Mouse (Mus musculus) kidney, adult 11 months (tissue): ENCODE data around the gene Rap2a.

Source experiments
- DNase-seq: peaks from one replicate; pipeline ENCODE4 v3.0.0; 2022

The Rap2a gene

GRCm38 (mm10) chr14:120543846-120544245 lies 65.6 kb downstream of the Rap2a start:
- DNase-seq, result no peak

DNA sequence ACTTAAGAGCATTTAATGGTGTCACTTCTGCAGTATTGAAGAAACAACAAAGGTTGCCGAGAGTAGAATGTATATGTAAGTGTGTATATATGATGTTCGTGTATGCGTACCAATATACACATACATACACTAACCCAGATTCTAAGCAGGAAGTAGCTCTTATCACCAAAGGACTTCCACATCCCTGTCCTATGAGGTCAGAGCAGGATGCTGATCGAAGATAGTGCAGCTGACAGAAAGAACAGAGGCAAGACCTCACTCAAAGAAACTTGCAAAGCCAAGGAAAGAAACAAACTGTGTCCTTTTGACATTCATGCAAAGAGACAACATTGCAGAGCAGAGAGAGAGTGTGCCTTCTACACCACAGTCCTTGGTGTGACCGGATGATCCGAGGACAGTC lies 66.3 kb downstream of the Rap2a start:
- no peak for DNase-seq

DNA sequence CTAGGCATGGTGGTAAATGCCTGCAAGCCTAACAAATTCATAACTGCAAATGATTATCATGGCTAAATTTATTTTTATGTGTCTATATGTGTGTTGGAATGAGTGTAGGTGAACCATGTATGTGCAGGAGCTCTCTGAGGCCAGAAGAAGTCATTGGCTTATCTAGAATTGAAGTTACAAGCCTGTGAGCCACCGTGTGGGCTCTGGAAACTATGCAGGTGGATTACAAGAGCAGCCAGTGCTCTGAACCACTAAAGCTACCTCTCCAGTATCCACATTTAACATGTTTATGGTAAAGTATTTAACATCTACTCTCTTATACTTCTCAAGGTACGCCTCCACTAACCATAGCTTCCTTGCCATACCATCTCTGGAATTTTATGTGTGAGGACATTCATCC lies 66.7 kb downstream of the Rap2a start:
- no peak for DNase-seq
